Mouse (Mus musculus): ENCODE results near the gene Tpmt.

Tpmt gene

DNA sequence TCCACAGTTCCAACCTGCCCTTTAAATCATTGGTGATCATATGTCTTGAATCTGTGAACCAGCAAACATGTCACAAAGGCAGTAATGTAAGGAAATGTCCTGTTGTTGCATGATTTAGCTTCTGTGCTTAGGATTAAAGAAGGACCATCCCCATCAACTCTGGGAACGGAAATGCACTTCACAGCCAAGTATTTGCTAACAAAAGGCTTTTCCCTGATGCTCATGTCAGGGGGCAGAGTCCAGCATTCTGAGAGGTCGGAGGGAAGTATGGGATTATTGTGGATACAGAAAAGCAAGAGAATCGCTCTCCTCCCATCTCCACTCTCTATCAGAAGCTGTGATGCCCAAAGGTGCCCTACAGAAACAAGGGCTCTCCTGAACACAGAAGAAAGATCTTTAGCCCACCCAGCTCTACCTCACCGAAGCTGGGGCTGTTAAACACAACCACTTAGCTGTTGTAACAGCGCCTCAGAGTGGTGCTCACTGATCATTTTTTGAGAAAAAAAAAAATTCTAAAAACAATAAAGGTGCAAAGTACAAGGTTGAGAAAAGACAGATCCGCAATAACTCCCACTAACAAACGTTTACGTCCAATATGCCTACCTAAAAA is 2.4 kb downstream of the Tpmt start:
- DNase-seq (ENCODE audit: low spot score in 2 of 2) = no peak

DNA sequence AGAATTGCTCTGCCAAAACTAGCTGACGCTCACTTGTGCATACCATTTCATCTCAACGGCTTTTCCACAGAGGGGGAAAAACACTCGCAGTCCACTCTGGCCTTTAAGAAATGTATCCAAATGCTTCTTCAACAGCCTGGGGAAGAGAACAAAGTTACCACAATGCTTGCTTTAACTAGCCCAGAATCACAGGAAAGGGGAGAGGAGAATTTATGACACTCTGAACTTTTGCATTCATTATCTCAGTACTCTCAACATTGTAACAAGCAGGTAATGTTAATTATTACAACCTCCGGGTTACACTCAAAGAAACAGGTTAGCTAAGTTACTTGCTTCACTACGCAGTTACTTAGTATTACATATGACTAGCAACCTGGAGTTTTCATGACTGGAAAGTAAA is 4.5 kb downstream of the Tpmt start:
- DNase-seq (ENCODE audit: low spot score in 2 of 2) = no peak

DNA sequence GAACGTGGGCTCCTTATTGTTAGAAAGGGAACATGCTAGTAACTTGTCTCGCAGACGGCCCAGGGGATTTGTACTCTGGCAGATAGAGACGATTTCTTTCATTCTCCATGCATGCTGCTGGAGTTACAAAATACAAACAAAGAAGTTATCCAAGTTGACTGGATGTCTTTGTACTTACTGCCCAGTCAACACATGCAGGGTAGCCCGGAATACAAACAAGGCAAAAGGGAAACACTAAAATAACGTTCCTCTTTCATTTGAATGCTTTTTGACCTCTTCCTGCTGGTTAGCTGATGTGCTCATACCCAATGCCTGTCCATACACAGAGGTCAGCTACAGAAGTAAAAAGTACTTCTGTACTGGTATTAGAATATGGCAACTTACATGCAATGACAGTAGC is 6.6 kb downstream of the Tpmt start:
- DNase-seq (ENCODE audit: low spot score in 2 of 2) = no peak

DNA sequence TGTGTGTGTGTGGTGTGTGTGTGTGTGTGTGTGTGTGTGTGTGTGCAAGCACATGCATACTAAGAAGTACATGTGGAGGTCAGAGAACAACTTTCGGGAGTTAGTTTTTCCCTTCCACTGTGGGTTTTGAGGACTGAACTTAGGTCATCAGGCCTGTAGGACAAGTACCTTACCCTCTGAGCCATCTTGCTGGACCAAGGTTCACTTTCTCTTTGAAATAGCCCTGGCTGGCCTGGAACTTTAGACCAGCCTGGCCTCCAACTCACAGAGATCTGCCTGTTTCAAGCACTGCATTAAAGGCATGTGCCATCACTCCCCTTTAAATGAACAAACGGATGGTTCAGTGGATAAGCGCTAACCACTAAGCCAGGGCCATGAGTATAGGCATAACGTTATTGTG is 10.9 kb downstream of the Tpmt start:
- no peak for DNase-seq (ENCODE audit: low spot score in 2 of 2)

DNA sequence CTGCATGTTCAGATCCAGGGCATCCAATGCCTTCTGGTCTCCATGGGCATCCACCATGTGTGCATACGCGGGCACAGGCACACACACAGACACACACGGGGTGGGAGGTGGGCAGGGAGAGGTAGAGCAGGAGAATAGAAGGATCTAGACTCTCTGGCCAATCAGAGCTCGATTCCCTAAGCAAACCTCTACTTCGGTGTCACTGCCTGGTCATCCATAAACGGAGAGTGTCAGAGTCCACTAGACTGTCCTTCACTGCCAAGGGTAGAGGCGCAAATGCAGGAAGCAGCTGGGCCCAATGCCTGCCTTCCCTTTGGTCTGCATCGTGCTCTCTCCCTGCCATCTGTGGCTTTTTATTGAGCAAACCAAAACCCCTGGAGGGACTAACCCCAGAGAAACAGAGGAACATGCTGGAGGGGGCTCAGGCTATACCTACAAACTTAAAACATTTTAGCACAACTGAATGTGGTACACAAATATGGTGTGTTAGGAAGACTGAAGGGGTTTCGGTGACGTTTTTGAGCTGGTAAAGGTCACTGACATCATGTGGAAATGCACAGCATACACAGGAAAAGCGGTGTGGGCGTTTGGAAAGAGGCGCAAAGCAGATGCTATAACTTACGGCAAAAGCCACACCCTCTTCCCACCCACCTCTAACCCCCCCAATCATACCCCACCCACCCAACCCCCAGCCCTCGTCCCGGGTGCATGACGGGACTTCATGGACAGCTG is 14.0 kb downstream of the Tpmt start:
- DNase-seq (ENCODE audit: low spot score in 2 of 2) = no peak

DNA sequence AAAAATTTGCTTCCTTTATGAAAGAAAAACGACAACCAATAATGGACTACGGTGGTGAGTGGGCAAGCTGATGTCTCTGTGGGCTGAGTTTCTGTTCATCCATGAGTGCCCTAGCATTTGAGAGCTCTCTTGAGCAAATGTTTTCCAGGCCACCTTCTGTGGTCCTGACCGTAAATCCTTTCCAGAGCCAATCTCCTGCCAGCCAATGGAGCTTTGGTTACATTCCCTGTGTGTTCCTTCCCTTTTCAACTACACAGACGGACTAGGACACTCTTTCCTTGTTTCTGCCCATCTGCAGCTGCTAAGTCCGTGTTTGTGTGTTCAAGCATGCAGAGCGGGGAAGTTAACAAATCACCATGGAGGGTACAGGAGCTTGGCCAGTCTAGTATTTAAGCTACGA is 23.7 kb downstream of the Tpmt start:
- DNase-seq (ENCODE audit: low spot score in 2 of 2) = no peak

DNA sequence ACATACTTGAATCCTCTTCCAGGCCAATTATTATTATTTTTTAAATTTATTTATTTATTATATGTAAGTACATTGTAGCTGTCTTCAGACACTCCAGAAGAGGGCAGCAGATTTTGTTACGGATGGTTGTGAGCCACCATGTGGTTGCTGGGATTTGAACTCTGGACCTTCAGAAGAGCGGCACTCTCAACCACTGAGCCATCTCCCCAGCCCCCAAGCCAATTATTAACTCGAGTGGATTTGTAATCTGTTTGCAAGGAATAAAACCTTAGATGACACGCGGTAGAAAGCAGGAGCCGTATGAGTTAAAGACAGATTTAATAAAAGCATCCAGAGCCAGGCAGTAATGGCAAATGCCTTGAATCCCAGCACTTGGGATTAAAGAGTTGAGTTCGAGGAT is 24.8 kb downstream of the Tpmt start:
- DNase-seq (ENCODE audit: low spot score in 2 of 2) = no peak

DNA sequence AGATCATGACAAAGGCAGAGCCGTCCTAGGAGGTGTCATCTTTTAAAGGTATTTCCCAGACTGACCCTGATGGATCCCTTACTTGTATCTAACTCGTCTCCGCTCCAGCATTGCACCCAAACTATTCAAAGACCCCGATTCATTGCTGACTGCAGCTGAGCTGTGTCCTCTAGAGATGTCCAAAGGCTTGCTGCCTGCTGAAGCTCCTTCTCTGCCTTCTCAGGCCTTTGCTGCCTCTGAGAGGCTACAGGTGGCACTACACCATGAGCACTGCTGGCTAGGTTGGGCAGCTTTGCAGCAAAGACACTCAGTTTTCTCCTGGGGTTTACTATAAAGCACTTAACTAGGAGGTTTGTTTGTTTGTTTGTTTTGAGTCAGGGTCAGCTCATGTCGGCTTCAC is 27.3 kb downstream of the Tpmt start:
- no peak for DNase-seq (ENCODE audit: low spot score in 2 of 2)

DNA sequence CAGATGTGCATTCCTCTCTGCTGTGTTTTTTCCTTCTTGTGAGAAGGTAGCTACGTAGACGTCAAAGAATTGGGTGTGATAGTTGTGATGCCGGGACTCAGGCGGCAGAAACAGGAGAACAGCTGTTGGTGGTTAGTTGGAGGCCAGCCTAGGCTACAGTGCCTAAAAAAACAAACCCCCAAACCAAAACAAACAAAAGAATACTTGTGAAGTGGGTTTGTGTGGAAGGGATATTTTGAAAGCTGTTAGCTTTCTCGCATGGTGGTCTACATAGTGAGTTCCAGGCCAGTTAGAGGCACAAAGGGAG is 29.4 kb downstream of the Tpmt start:
- DNase-seq (ENCODE audit: low spot score in 2 of 2) = no peak

DNA sequence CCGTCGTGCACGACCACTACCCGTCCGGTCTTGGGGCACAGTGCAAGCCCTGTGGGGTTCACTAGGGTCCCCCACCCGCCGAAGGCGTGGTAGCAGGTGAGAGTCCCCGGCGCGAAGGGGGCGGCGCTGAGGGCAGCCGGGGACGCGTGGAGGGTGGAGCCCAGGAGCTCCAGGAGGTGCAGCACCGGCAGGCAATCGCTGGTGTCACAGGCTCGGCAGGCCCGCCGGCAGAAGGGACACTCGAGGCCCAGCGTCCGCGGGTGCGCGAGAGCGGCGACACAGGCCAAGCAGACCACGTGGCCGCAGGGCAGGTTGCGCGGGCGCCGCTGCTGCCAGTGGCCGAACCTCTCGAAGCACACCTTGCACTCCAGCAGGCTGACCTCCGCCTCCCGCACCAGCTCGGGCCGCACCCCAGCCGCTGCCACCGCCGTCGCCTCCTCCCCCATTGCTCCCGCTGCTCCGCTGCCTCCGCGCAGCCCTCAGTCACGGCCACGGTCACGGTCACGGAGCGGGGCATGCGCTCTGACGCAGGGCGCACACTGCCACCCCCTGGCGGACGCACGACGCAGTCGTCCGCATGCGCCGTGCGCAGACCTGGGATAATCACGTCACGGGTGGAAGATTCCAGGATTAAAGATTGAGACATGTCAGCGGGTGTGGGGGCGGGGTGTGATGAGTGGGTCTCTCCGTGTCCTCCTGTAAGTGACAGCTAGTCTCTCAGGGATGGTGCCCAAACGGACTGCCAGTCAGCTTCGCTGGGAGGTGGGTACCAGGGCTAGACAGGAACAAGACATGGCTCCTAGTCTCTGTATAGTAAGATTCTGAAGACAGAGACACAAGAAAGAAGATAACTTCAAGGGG is 30.0 kb downstream of the Tpmt start, which contains the start of gene Nhlrc1:
TSS of gene Nhlrc1 (minus strand) at position 517 of the 861 bp plus-strand sequence.
- DNase-seq (ENCODE audit: low spot score in 2 of 2) = peak; percentile 32 to 59

DNA sequence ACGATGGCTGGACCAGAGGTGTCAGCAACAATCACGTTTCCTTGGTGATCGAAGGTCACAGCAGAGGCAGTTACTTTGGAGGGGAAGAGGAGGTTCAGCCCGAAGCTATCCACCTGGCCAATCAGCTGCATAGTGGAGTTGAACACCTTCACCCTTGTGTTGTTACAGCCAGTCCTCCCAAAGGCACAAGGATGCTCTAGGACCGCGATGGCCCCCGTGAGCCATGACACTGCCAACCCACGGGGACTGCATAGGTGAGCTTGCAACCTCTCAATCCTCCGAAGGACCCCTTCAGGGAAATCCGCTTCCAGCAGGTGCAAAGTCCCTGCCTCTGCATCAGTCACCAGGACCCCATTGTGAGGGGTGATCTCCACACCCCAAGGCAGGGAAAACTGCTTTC is 30.8 kb downstream of the Tpmt start:
- no peak for DNase-seq (ENCODE audit: low spot score in 2 of 2)

DNA sequence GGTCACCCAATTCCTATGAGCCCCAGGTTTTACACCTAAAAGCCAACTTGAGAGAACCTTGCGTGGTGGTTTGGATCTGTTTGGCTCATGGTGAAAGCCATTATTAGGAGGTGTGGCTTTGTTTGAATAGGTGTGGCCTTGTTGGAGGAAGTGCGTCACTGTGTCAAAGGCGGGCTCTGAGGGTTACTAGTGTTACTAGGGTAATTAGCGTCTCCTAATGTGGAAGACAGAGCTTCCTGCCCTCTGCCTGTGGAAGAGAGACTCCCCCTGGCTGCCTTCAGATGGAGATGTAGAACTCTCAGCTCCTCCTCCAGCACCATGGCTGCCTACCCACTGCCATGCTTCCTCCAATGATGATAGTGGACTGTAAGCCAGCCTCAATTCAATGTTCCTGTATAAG is 42.9 kb downstream of the Tpmt start:
- DNase-seq (ENCODE audit: low spot score in 2 of 2) = no peak

DNA sequence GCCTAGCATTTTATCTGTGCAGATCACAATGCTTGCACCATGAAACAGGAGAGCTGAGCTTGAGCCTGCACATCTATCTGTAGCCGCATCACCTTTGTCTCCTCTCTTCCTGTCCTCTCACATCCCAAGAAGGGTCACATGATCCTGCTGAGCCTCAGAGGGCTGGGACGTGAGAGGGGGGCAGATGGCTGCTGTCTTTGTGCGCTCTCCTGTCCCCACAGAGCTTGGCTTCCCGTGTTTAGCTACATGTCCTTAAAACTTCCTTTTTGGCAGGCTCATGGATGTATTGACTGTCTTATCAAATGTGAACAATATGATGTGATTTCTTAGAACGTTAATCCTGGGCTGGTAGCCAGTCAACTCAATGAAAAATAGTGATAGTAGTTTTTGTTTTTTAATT is 45.0 kb downstream of the Tpmt start:
- DNase-seq (ENCODE audit: low spot score in 2 of 2) = no peak

DNA sequence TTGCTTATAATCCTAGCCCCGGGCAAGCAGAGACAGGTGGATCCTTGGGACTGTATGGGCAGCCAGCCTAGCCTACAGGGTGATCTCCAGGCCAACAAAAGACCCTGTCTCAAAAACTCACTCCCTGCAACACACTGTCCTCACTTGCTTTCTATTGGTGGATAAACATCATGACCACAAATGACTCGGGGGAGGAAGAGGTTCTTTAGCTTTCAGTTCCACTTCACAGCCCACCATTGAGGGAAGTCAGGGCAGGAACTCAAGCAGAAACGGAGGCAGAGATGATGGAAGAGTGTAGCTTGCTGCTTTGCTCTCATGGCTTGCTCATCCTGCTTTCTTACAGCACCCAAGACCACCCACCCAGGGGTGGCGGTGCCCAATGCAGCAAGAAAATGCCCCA is 47.2 kb downstream of the Tpmt start:
- no peak for DNase-seq (ENCODE audit: low spot score in 2 of 2)

DNA sequence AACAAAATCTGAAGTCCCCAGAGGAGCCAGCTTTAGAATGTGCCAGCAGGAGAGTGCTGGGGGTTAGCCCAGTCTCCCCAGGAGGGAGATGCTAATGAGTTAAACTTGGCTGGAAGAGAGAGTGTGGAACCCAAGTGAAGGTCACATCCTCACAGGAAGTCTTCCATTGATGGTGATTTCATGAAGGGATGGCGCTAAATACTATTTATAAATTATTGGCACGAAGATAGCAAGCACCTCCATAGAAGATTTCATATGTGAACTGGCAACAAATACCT is 51.3 kb downstream of the Tpmt start:
- no peak for DNase-seq (ENCODE audit: low spot score in 2 of 2)

DNA sequence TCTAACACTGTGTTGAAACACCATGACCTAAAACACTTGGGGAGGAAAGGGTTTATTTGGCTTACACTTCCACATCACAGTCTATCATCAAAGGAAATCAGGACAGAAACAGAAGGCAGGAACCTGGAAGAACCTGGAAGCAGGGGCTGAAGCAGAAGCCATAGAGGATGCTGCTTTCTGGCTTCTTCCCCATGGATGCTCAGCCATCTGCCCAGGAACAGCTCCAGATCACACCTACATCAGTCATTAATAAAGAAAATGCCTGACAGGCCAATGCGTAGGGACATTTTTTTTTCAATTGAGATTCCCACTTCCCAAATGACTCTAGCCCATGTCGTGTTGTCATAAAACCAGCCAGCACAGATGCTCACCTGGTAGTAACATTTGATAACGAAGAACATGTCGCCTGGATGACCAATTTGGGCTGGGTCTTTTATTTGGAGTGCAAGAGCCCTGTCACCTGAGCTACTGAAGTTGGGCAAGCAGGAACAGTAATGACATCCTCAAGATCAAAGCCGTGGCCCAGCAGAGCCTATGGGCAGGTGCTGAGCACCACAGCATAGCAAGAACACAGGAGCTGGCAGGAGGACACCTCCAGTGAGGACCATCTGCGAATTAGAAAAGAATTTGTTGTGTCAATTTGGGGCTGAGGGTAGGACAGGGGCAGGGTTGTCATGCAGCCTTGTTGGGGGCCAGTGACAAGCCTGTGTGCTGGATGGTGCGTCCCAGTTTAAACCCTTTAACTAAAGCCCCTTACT is 51.8 kb downstream of the Tpmt start:
- DNase-seq (ENCODE audit: low spot score in 2 of 2) = no peak

DNA sequence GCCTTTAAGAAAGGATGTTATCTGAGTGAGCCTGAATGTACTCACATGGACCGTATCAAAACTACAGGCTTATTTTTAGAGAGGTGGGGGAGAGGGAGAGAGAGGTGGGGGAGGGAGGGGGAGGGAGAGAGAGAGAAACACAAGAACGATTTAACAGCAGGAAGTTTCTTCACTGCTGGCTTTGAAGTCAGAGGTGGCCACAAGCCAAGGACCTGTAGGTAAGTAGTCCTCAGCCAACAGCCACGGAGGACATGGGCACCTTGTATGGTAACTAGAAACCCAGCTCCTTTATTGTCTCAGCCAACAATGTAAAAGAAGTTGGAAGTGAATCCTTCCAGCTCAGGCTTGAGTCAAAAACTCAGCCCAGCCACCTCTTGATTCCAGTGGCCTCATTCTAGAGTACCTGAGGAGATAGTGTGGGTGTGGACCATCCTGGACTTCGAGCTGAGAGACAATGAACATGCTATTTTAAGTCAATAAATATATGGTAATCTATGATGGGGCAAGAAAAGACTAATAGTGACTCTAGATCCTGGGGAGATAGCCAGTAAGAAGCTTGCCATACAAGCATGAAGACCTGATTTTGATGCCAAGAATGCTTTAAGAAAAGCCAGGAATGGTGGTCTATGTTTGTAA is 54.0 kb downstream of the Tpmt start:
- DNase-seq (ENCODE audit: low spot score in 2 of 2) = no peak

DNA sequence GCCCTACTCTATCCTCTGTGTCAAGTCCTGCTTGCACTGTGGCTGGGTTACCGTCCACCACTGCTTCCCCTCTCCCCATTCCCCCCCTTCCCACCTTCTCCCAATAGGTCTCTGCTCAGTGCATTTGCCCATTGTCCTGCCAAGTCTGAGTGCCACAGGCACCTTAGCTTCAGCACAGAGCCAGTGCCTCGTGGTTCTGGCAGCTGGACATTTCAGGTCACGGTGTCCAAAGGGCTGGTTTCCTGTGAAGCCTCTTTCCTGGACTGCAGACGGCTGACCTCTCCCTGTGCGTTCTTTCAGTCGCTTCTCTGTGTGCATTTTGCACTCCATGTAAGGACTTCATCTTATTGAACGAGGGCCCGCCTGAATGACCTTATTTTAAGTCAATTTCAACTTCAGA is 56.6 kb downstream of the Tpmt start:
- DNase-seq (ENCODE audit: low spot score in 2 of 2) = no peak

DNA sequence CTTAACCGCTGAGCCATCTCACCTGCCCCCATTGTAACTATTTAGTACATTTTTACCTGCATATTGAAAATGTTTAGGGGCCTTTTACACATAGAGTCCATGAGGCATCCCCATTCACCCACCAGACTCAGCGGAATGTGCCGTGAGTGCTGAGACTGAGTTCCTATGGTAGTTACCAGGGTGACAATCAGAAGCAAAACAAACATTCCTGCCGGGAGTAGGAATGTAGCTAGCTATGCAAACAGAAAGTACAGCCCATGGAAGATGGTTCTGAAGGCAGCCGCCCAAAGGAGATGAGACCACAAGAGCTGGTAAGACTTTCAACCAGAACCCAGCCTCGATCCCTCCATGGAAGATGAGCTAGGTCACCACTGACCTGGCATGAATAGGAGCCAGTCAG is 58.3 kb downstream of the Tpmt start:
- DNase-seq (ENCODE audit: low spot score in 2 of 2) = no peak

DNA sequence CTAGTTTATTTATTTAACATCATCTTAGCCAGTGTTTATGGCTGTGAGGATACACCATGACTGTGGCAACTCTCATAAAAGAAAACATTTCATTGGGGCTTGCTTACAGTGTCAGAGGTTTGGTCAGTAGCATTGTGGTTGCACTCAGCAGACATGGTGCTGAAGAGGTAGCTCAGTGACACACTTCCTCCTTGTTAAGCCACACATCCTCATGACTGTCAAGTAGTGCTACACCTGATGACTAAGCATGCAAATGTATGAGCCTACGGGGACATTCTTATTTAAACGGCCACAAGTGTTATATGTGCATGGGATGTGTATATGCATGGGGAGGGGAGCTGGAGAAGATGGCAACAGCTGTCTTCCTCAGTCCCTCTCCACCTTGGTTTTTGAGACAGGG is 60.7 kb downstream of the Tpmt start:
- DNase-seq (ENCODE audit: low spot score in 2 of 2) = no peak

DNA sequence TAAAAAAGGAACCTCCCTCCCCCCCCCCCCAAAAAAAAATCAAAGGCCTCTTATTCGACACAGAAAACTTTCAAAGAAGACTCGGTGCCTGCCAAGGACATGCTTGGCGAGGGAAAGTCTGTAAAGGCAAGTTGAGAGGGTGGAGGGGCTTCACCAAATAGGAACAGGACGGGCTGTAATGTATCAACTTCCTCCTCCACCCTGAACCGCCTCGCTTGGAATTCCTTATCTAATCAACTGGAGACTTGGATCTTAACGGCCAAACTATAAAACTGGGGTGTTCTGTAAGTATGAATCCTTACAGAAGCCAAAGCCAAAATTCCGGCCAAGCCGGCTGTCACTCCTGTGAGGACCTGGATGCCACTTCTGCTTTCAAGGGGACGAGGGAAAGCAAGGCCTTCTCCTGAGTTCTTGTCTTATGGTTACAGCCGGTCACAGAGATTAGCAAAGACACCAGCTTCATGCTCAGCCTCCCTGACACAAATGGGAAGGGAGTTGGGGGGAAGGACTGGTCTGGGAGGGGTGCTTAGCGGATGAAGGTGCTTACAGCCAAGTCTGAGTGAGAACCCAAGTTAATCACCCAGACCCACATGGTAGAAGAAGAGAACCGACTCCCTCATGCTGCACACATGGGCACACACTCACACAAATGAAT is 64.6 kb downstream of the Tpmt start:
- no peak for DNase-seq (ENCODE audit: low spot score in 2 of 2)

DNA sequence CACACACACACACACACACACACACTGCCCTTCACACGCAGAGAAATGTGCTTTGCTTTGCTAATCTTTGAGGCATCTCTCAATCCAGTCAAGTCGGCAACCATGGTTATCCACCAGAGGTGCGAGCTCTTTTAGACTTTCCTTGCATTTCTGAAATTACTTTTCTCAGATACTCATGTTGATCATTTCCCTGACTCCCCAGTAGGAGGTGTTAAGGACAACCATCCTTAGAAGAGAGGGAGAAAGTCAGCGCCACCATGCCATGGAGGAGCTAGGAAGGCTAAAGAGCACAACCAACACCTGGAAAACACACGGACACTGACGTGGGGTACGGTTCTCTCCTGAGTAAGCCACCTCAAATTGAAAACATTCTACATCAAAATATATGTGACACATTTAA is 68.0 kb downstream of the Tpmt start:
- no peak for DNase-seq (ENCODE audit: low spot score in 2 of 2)
